Mouse (Mus musculus) kidney, postnatal 14 days (tissue): ENCODE measurements around the gene Filip1.
"Not testable (repeated sequence)": the region's sequence is repeated elsewhere in the genome, so short reads cannot be mapped to it uniquely, and the experiment has no call there.

Experiments used
- DNase-seq: peaks from one replicate; pipeline ENCODE4 v3.0.0; 2022; ENCODE audit warnings: mixed read lengths

The Filip1 gene

GRCm38 (mm10) chr9:80012751-80013150 lies at the start of gene Filip1:
Filip1 (minus strand) TSS chr9:80012851.
- DNase-seq, result peak; percentile 6

- no peak for DNase-seq
Measured at GRCm38 (mm10) chr9:80057690-80058089, 45.0 kb upstream of the Filip1 start.

DNA sequence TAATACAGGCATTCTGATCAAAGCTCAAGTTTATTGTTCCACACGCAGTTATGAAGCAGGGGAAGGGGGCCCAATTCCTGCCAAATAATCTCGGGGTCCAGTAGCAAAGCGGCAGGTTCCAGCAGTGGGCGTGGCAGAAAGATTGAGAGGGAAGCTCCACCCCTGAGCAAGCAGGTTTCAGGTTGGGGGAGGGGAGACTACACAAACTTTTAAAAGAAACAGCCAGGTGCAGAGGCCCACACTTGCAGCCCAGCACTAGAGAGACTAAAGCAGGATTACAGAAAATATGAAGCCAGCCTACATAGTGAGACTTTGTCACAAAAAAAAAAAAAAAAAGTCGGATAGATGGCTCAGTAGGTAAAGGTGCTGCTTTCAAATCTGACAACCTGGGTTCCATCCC lies 40.3 kb upstream of the Filip1 start:
- no peak for DNase-seq

- not testable (repeated sequence) for DNase-seq
Measured at GRCm38 (mm10) chr9:80049271-80049670, 36.6 kb upstream of the Filip1 start.

DNA sequence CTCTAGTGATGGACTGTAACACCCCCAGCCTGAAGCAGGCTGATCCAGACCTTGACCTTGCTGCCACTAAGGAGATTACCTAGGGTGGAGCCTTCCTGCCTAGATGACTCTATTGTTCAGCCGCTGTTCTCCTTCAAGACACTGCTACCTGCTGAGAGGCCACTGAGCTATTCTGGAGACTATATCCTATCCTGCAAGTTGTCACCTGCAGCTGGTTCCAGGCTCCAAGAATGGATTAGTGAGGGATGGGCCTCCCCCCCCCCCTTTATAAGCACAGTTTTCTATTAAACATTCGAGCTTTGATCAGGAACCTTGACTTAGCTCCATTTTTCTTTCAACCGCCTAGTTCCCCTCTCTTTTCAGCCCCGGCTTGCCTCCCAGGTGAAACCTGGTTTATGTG lies 31.6 kb upstream of the Filip1 start:
- not testable (repeated sequence) for DNase-seq

DNA sequence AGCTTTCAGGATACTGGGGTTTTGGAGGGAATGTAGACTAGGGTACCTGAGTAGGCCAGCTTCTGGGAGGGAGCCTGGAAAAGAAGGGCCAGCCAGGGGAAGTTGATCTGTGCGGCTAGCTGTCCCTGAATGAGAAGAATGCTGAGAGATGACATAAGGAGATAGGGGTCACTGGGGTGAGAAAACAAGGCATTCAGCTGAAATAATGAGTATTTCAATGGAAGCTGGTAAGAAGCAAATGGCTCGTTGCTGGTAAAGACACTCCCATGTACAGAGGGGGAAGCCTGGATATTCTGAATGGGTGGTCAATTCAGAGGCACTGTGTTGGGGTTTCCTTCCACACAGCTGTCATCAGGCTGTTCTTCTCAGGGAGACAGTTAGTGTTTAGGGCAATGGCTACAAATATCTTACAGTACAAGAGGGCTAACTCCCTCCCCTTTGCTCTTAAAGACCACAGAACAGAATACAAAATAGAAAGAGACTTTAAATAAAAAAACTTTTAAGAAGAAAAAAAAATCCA lies 26.7 kb upstream of the Filip1 start:
- DNase-seq, result no peak

GRCm38 (mm10) chr9:80037997-80038383 lies 25.3 kb upstream of the Filip1 start:
- DNase-seq, result no peak

- DNase-seq, result no peak
Measured at GRCm38 (mm10) chr9:80037262-80037996, 24.8 kb upstream of the Filip1 start.

DNA sequence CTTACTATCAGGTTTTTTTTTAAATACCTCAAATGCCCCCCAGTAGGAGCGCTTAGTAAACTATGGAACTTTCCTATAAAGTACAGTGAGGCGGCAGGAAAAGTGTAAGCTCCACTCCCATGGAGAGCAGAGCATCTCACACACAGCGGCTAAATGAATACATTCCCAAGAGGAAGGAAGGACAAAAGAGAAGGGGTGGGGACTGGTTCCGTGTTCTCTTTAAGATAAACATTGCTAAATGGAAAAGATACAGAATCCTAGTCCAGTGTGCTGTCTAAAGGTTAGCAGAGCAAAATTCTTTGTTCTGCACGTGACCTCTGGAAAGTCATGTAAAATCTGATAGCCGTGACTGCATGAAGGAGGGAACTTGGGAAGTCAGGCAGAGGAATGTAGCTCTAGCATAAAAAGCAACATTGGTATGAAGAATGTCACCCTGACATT lies 13.9 kb upstream of the Filip1 start:
- peak; percentile 21 for DNase-seq

DNA sequence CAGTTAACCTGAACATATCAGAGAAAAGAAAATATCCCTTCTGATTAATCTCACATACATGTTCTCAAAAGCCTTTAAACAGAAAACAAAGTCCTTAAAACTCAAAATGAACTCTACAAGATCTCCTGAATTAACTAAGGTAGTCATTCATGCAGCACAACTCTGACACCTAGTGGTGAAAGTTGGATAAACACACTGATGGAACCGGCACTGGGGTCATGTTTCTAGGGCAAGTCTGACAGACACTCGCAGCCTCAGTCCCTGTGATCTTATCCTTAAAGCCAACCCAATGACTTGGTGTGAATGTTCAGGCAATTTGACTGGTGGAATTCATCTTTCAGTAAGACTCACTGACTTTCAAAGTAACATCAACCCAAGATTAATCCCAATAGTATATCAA lies 13.4 kb upstream of the Filip1 start:
- DNase-seq, result peak; percentile 80

GRCm38 (mm10) chr9:80025347-80025746 lies 12.7 kb upstream of the Filip1 start:
- not testable (repeated sequence) for DNase-seq

DNA sequence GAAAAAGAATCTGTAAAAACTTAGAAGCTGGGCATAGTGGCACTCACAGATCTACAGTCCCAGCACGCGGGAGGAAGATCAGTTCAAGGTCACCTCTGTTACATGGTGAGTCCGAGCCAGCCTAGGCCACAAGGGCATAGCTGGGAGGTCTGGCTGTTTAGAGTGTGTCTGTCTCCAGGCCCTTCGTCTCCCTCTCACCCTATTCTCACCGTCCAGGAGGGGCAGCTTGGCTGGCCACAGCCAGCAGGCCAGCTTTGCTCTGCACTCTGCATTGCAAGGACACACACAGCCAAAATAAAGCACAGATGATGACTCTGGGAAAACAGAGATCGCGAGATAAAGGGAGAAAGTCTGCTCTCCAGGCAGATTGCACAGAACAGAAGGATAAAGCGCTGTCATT lies 10.2 kb upstream of the Filip1 start:
- no peak for DNase-seq

- no peak for DNase-seq
Measured at GRCm38 (mm10) chr9:80021648-80022047, 9.0 kb upstream of the Filip1 start.

- DNase-seq, result no peak
Measured at GRCm38 (mm10) chr9:80020429-80020828, 7.8 kb upstream of the Filip1 start.

DNA sequence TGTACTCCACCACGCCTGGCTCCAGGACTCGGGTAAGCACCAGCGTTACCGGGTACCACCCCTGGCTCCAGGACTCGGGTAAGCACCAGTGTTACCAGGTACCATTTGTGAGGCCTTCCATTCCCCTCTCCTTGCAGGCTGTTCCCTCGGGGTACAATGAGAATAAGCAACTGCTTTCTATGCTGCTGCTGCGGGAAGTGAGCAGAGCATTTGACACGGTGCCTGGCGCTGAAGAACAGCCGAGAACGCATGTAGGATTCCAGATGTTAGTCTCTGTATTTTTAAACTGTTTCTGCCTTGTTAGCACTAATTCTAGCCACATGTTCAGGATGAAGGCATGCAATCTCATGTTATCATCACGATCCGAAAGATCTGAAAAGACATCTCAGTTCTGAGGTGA lies 635 bp downstream of the Filip1 start:
- DNase-seq, result no peak

DNA sequence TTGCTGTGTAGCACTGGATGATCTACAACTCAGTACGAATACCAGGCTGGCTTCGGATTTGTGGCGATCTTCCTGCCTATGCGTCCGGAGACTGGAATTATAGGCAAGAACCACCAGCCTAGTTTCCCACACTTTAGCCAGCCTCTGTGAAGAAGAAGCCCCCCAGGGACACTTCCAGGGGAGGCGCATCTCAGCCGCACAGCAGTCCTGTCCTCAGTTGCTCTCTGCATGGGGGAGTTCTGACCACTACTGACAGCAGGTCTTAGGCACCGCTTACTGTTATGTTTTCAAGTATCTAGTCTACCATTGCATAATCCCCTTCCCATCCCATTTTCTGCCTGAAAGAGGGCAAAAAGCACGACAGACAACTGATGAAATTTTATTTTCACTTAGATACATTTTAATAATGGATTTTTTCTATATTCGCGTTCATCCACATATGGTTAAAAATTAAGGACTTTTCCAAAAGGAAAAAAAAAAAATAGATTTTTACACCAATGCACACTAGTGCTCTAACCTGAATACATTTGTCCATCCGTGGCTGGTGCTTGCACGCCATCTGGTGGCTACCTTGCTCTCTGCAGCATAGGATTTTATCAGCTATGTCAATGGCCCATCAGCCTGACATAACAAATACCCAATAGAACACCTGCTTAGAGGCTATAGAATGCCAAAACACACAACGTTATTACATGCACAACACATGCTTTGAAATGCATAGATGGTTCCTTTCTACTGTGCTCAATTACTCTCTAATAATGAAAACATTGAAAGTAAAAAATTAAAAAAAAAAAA lies 10.1 kb downstream of the Filip1 start:
- peak; percentile 86 for DNase-seq

GRCm38 (mm10) chr9:79997282-79997681 lies 15.4 kb downstream of the Filip1 start:
- DNase-seq, result no peak

DNA sequence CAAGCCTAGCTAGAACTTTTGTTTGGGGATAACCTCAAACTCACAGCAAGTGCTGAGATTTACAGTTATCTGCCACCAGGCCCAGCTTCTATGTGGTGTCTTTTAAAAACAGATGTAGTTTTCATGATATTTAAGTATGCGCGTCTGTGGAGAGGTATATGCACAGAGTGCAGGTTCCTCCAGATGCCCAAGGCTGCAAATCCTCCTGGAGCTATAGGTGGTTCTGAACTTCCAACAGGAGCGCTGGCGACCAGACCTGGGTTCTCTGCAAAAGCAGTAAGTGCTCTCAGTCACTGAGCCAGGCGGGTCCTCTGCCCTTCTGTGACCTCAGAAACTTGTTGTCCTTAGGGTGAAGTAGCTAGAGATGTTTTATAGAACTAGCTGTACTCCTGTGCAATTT lies 18.4 kb downstream of the Filip1 start:
- no peak for DNase-seq

- no peak for DNase-seq
Measured at GRCm38 (mm10) chr9:79993066-79993465, 19.6 kb downstream of the Filip1 start.

DNA sequence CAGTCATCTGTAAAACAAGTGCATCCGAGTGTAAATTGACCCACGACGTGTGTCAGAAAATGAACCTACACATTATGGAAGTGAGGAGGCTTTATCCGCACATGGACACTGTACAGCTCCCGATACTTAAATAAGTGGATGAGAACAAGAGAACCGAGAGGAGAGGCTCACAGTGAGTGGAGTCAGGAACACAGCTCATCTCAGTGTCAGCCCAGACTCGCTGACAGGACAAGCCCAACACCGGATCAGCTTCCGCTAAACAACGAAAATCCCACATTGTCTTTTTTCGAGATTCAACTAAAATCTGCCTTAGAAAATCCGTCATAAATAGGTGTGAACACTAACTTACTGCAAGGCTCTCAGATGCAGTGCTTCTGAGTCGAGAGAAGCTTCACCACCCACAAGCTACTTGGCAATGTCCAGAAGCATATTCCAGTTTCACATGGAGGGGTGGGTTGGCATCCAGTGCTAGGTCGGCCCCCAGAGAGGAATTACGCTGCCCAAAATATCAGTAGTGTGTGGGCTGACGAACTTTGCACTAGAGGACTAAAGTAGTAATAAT lies 22.1 kb downstream of the Filip1 start:
- no peak for DNase-seq

DNA sequence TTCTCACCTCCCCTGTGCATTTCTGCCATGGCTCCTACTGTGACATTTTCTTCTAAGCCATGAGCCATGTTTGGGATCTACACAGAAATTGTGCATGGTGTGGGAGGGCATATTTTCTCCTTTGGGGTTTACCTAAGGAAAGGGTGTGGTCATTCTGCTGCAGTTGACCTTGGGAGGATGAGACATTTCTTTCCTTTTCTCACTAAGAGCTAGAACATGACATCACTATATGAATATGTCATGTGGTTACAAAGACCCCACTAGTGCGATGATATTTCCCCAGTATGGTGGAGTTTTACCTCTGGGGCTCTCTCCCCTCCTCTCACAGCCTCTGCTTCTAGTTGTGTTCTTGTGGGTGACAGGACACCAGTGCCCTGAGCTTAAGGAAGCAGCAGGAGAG lies 22.9 kb downstream of the Filip1 start:
- no peak for DNase-seq

DNA sequence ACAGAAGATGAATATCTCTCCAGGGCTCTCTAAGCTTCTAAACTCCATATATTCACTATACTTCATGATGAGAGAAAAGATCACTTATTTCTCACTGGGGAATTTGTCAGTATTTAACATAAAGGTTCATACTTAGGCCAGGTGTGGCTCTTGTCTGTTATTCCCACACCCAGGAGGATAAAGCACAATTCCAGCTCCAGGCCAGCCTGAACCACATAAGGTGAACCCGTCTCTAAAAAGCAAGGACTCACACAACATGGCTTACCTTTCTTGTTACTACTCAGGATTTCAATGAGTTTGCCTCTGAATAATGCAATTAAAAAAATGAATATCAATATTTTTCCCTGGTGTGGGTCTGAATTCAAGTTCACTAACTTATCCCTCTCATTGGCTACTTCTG lies 23.6 kb downstream of the Filip1 start:
- DNase-seq, result no peak

DNA sequence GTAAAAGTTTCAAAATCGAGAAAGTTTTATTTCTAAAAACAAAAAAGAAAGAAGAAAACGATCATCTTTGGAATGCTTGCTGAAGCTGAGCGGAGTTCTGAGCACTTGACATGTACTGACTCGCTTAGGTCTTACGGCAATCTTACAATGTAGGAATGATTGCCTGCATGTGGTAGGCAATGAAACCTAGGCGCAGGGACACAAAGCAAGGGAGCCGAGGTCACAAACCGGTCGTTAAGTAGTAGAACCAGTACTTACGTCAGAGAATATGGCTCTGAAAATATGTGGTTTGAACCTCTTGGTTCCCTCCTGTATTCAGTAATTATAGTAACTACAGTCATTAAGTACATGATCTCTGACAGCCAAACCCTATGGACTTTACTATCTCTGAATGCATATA lies 29.4 kb downstream of the Filip1 start:
- no peak for DNase-seq

- no peak for DNase-seq
Measured at GRCm38 (mm10) chr9:79979274-79979673, 33.4 kb downstream of the Filip1 start.
